Mouse (Mus musculus) myocyte (in vitro differentiated cells): ENCODE data around the gene Il6st. TPM values are rescaled to one million over a fixed set of nuclear protein-coding genes. Genes with fewer than 3 reads are reported as not detected.

Experiments used
- H3K27me3 ChIP-seq: one replicate; pipeline ENCODE4 v1.6.1; 2011; ENCODE audit not compliant: control insufficient read depth, insufficient read depth, insufficient read length
- H3K36me3 ChIP-seq: one replicate; pipeline ENCODE4 v1.6.1; 2011; ENCODE audit not compliant: control insufficient read depth, insufficient read depth
- H3K4me2 ChIP-seq: one replicate; pipeline ENCODE4 v1.6.1; 2011; ENCODE audit warnings: low read depth, control low read depth
- H3K4me3 ChIP-seq: one replicate; pipeline ENCODE4 v1.5.1; 2011; ENCODE audit warnings: mild to moderate bottlenecking, control low read depth, moderate library complexity
- H3K79me2 ChIP-seq: one replicate; pipeline ENCODE4 v1.6.1; 2011; ENCODE audit not compliant: control insufficient read depth, insufficient read depth
- H3ac ChIP-seq: one replicate; pipeline ENCODE4 v1.6.1; 2011; ENCODE audit not compliant: control insufficient read depth, insufficient read length
- CEBPB ChIP-seq: IDR thresholded peaks from 2 replicates; pipeline ENCODE4 v1.6.1; 2011; ENCODE audit warnings: mild to moderate bottlenecking, moderate library complexity; ENCODE audit not compliant: poor library complexity, insufficient read depth, severe bottlenecking
- E2F4 ChIP-seq: IDR thresholded peaks from one replicate; pipeline ENCODE4 v1.6.1; 2011; ENCODE audit warnings: mild to moderate bottlenecking, control low read depth, moderate library complexity; ENCODE audit not compliant: insufficient read depth
- MAX ChIP-seq: IDR thresholded peaks from one replicate; pipeline ENCODE4 v1.6.1; 2011; ENCODE audit warnings: low read depth, mild to moderate bottlenecking, control low read depth
- MYOD1 ChIP-seq, 3 experiments: IDR thresholded peaks; one replicate each; pipeline ENCODE4 v1.6.1; 2011; ENCODE audit warnings: control low read depth in 2 of 3, low read depth in 2 of 3, mild to moderate bottlenecking in 2 of 3, moderate library complexity in 1 of 3; ENCODE audit not compliant: insufficient read length in 2 of 3, control insufficient read depth in 1 of 3
- MYOG ChIP-seq, 3 experiments: IDR thresholded peaks; one replicate each; pipeline ENCODE4 v1.6.1; 2011; ENCODE audit warnings: control low read depth in 2 of 3, low read depth in 2 of 3, mild to moderate bottlenecking in 2 of 3; ENCODE audit not compliant: insufficient read length in 2 of 3, control insufficient read depth in 1 of 3, insufficient read depth in 1 of 3
- POLR2A ChIP-seq: IDR thresholded peaks from one replicate; pipeline ENCODE4 v1.6.1; 2011; ENCODE audit warnings: low read depth, mild to moderate bottlenecking, control low read depth, moderate library complexity; ENCODE audit not compliant: insufficient read length
- POLR2AphosphoS2 ChIP-seq: IDR thresholded peaks from one replicate; pipeline ENCODE4 v1.6.1; 2011; ENCODE audit warnings: low read depth, control low read depth; ENCODE audit not compliant: insufficient read length
- REST ChIP-seq: IDR thresholded peaks from one replicate; pipeline ENCODE4 v1.6.1; 2011; ENCODE audit warnings: mild to moderate bottlenecking, control low read depth, moderate library complexity; ENCODE audit not compliant: insufficient read depth, insufficient read length
- SRF ChIP-seq: IDR thresholded peaks from one replicate; pipeline ENCODE4 v1.6.1; 2011; ENCODE audit warnings: low read depth; ENCODE audit not compliant: control insufficient read depth, insufficient read length
- TCF12 ChIP-seq: IDR thresholded peaks from one replicate; pipeline ENCODE4 v1.6.1; 2011; ENCODE audit warnings: mild to moderate bottlenecking, control low read depth; ENCODE audit not compliant: poor library complexity, insufficient read depth, severe bottlenecking
- TCF3 ChIP-seq: IDR thresholded peaks from one replicate; pipeline ENCODE4 v1.6.1; 2011; ENCODE audit warnings: low read depth, control low read depth; ENCODE audit not compliant: insufficient read length
- USF1 ChIP-seq: IDR thresholded peaks from one replicate; pipeline ENCODE4 v1.6.1; 2011; ENCODE audit warnings: low read depth, mild to moderate bottlenecking, control low read depth, moderate library complexity
- polyA plus RNA-seq: library from polyadenylated mRNA; unstranded; fragments of >200 nt; fragmentation: generic; extraction: Trizol; gene quantifications from one replicate; pipeline ENCODE4 v1.2.1, GENCODE M21; 2012; ENCODE audit warnings: missing spikeins

Gene Il6st
- polyA plus RNA-seq, 1 experiment: 50.6 TPM

DNA sequence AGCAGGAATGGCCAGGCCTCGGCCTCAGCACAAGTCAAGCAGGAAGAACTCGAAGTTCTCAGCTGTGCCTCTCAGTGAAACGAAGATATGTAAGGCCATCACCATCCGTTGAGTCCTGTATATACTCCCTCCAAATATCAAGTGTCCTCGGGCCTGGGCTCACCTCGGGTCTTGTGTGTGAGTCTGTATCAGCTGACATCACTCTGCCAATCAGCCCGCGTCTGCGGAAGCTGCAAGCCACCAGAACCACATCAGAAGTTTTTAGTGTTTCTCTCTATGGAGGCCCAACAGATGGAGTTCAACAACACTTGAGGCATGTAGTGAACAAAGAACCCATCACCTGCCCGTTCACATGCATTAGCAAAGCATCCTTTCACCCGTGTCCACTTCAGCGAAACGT is 43.8 kb downstream of the Il6st start:
- no peak overlapping the region for H3K4me2 ChIP-seq
- no peak overlapping the region for H3ac ChIP-seq
- no peaks in the 10 kb centered on the region for H3K79me2 ChIP-seq
- no peak overlapping the region for H3K4me3 ChIP-seq
- H3K36me3 ChIP-seq: peaks cover 46% of the 10 kb centered on the region
- TF ChIP-seq REST: no peak
- no peak for TF ChIP-seq USF1
- no peak for TF ChIP-seq MYOD1 (IDR thresholded peaks at IDR 0.05; ENCODE audit: control insufficient read depth in 1 of 3, insufficient read length in 2 of 3, low read depth in 2 of 3)
- no peak for TF ChIP-seq POLR2AphosphoS2
- TF ChIP-seq MAX: no peak
- TF ChIP-seq CEBPB: no peak
- no peak for TF ChIP-seq E2F4
- H3K27me3 ChIP-seq: no peaks in the 10 kb centered on the region

GRCm38 (mm10) chr13:112508487-112508886 is 44.6 kb downstream of the Il6st start:
- Histone ChIP-seq H3K4me2 (no peak overlapping the region), H3ac (no peak overlapping the region), H3K79me2 (no peaks in the 10 kb centered on the region), H3K27me3 (no peaks in the 10 kb centered on the region), H3K36me3 (peaks cover 38% of the 10 kb centered on the region), H3K4me3 (no peak overlapping the region)
- TF ChIP-seq CEBPB (no peak), SRF (no peak), E2F4 (no peak), MAX (no peak)

- H3K79me2 ChIP-seq: no peaks in the 10 kb centered on the region
- H3ac ChIP-seq: no peak overlapping the region
- no peak overlapping the region for H3K4me2 ChIP-seq
- H3K36me3 ChIP-seq: peaks cover 28% of the 10 kb centered on the region
- H3K4me3 ChIP-seq: no peak overlapping the region
- peak; percentile 82 for TF ChIP-seq POLR2AphosphoS2
- no peak for TF ChIP-seq MYOD1 (IDR thresholded peaks at IDR 0.05; ENCODE audit: control insufficient read depth in 1 of 3, insufficient read length in 2 of 3, low read depth in 2 of 3)
- TF ChIP-seq REST: no peak
- no peak for TF ChIP-seq POLR2A
- no peaks in the 10 kb centered on the region for H3K27me3 ChIP-seq
Observed at GRCm38 (mm10) chr13:112509465-112509864, 45.6 kb downstream of the Il6st start.

GRCm38 (mm10) chr13:112510437-112511212 is 46.8 kb downstream of the Il6st start:
- Histone ChIP-seq H3K79me2 (no peaks in the 10 kb centered on the region), H3K27me3 (no peaks in the 10 kb centered on the region), H3K4me2 (no peak overlapping the region), H3K36me3 (peaks cover 17% of the 10 kb centered on the region), H3K4me3 (no peak overlapping the region), H3ac (no peak overlapping the region)
- no peak for TF ChIP-seq E2F4
- no peak for TF ChIP-seq USF1
- no peak for TF ChIP-seq MAX
- TF ChIP-seq MYOG (IDR thresholded peaks at IDR 0.05; ENCODE audit: control insufficient read depth in 1 of 3, insufficient read depth in 1 of 3, insufficient read length in 2 of 3, low read depth in 2 of 3): no peak
- TF ChIP-seq POLR2A: no peak
- TF ChIP-seq POLR2AphosphoS2: peak; percentile 60
- no peak for TF ChIP-seq SRF
- TF ChIP-seq MYOD1 (IDR thresholded peaks at IDR 0.05; ENCODE audit: control insufficient read depth in 1 of 3, insufficient read length in 2 of 3, low read depth in 2 of 3): no peak

- Histone ChIP-seq H3K36me3 (peaks cover 12% of the 10 kb centered on the region), H3K4me2 (no peak overlapping the region), H3K79me2 (no peaks in the 10 kb centered on the region), H3K27me3 (no peaks in the 10 kb centered on the region), H3K4me3 (no peak overlapping the region), H3ac (no peak overlapping the region)
- TF ChIP-seq REST (no peak), TCF3 (no peak), MYOG (IDR thresholded peaks at IDR 0.05; ENCODE audit: control insufficient read depth in 1 of 3, insufficient read depth in 1 of 3, insufficient read length in 2 of 3, low read depth in 2 of 3) (no peak), MAX (no peak), E2F4 (no peak), SRF (no peak), MYOD1 (IDR thresholded peaks at IDR 0.05; ENCODE audit: control insufficient read depth in 1 of 3, insufficient read length in 2 of 3, low read depth in 2 of 3) (no peak), TCF12 (no peak), CEBPB (no peak), POLR2A (no peak), USF1 (no peak), POLR2AphosphoS2 (no peak)
Observed at GRCm38 (mm10) chr13:112511261-112511660, 47.4 kb downstream of the Il6st start.
